Mouse (Mus musculus) liver, postnatal 0 days (tissue): ENCODE results near the gene Gpr108. TPM values are rescaled to one million over a fixed set of nuclear protein-coding genes. Genes with fewer than 3 reads are reported as not detected.

ENCODE experiments used
- ATAC-seq: fragments of 200-750 bp; cut with Nextera tagmentation; 2 replicates; pipeline ENCODE4 v1.8.0; 2017; ENCODE audit warnings: mild to moderate bottlenecking, moderate library complexity
- DNase-seq: peaks from one replicate; pipeline ENCODE4 v3.0.0-alpha.2; 2016
- H3K27ac ChIP-seq: fragments of 300-500 bp; sonication (generic); 2 replicates; pipeline ENCODE4 v1.5.1; 2014; ENCODE audit warnings: antibody characterized with exemption, moderate library complexity, mild to moderate bottlenecking, low read depth
- H3K27me3 ChIP-seq: fragments of 300-500 bp; sonication (generic); 2 replicates; pipeline ENCODE4 v1.6.1; 2014; ENCODE audit warnings: low read length, control low read depth, mixed read lengths; ENCODE audit not compliant: insufficient read depth
- H3K36me3 ChIP-seq: fragments of 300-500 bp; sonication (generic); replicated peaks from 2 replicates; pipeline ENCODE4 v1.6.1; 2014; ENCODE audit warnings: mild to moderate bottlenecking, control low read depth, low read length, moderate library complexity, mixed read lengths; ENCODE audit not compliant: insufficient read depth
- H3K4me1 ChIP-seq: fragments of 300-500 bp; sonication (generic); 2 replicates; pipeline ENCODE4 v1.6.1; 2014; ENCODE audit warnings: antibody characterized with exemption, mild to moderate bottlenecking, control low read depth; ENCODE audit not compliant: insufficient read depth
- H3K4me2 ChIP-seq: fragments of 300-500 bp; sonication (generic); 2 replicates; pipeline ENCODE4 v1.6.1; 2014; ENCODE audit warnings: low read depth, mild to moderate bottlenecking, low read length, moderate library complexity, mixed read lengths
- H3K4me3 ChIP-seq: fragments of 300-500 bp; sonication (generic); 2 replicates; pipeline ENCODE4 v1.5.1; 2014; ENCODE audit warnings: low read depth, low read length
- H3K9ac ChIP-seq: fragments of 300-500 bp; sonication (generic); replicated peaks from 2 replicates; pipeline ENCODE4 v1.6.1; 2014; ENCODE audit warnings: mild to moderate bottlenecking, moderate library complexity
- H3K9me3 ChIP-seq: fragments of 300-500 bp; sonication (generic); 2 replicates; pipeline ENCODE4 v1.6.1; 2016; ENCODE audit warnings: mild to moderate bottlenecking, control low read depth, low read length, mixed read lengths
- CTCF ChIP-seq: sonication (generic); IDR thresholded peaks from 2 replicates; pipeline ENCODE4 v1.5.1; 2016; ENCODE audit warnings: antibody characterized with exemption, low read depth
- EP300 ChIP-seq: IDR thresholded peaks from 2 replicates; pipeline ENCODE4 v1.6.1; 2016; ENCODE audit warnings: antibody characterized with exemption, low read depth, mild to moderate bottlenecking
- WGBS: fragments of 180-500 bp; shearing (Covaris S2); extraction: QIAGEN DNeasy Blood & Tissue Kit; methylation state at CpG from one replicate; pipeline ENCODE4 v1.1.7; 2014; ENCODE audit not compliant: insufficient replicate concordance; 5-methylcytosine and 5-hydroxymethylcytosine counted together
- polyA plus RNA-seq: library from polyadenylated mRNA; unstranded; fragments of >200 nt; fragmentation: Nextera tagmentation; extraction: Ambion mirVana; gene quantifications from 2 replicates; pipeline ENCODE4 v1.2.1, GENCODE M21; 2015

Gene Gpr108
- polyA plus RNA-seq, 1 experiment from 2014 or later: 9.2 TPM

DNA sequence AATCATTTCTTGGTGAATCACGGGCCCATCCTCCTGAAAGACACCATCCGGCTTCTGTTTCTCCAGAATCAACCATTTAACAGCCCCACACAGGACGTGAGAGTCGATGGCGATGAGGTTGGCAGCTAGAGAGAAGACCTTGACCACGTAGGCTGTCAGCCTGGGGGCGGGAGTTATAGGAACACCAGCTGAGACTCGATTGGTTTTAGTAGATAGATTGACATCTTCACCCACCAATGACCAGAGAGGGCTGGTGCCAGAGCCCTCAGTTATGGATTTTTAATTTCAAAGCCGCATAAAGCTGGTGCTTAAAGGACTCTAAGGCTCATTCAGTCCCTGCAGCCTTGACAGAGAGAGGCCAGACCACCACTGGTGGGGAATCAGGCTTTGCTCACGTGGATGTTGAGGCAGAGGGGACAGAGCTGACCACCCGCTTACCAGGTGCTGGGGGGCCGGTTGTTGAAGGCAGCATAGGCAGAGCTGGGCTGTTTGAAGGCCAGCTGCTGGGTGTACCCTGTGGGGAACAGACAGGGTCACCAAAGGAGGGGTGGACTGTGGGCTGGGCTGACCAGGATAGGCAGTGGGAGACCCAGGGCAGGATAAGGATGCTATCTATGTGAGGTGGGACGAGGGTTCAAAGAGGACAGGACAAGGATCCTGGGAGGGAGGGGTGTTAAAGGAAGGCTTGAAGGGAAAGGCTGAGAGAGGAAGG, 33.4 kb downstream of the Gpr108 start:
- TF ChIP-seq EP300 (no peak), CTCF (no peak)
- H3K36me3 ChIP-seq: peaks cover 78% of the 10 kb centered on the region
- no peaks in the 10 kb centered on the region for H3K27me3 ChIP-seq
- 39% methylated on average over 13 of the region's 13 CpGs for WGBS
- ATAC-seq (peak; percentile 30; the same call in 1 of the 2 replicates), DNase-seq (no peak)
- no peaks in the 10 kb centered on the region for H3K9me3 ChIP-seq
- H3K9ac ChIP-seq: no peak overlapping the region
- no peak overlapping the region for H3K4me2 ChIP-seq
- H3K4me3 ChIP-seq: no peak overlapping the region
- H3K4me1 ChIP-seq: peaks cover 5% of the 10 kb centered on the region; the same call in 1 of the 2 replicates
- H3K27ac ChIP-seq: peak overlapping the region; percentile 11; the same call in 1 of the 2 replicates

DNA sequence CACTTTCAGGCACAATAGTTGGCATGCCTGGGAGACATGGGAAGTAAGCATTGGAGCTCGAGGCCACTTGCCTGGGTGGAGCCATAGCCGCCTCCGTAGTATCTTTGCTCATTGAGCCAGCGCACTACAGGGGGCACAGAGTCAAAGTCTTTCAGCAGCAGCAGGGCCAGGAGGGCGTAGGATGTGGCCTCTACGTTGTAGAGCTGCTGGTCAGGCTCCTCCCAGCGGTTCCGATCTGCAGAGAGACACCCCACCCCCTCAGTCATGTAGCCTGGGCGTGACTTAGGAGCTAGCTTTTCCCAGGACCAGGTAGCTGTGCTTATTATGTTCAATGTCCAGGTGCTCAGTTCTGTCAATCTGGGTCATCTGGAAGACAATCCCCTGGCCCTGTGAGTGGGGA, 36.7 kb downstream of the Gpr108 start:
- Histone ChIP-seq H3K36me3 (peaks cover 72% of the 10 kb centered on the region), H3K4me3 (no peak overlapping the region), H3K27me3 (no peaks in the 10 kb centered on the region), H3K27ac (no peak overlapping the region), H3K4me1 (0 out of 2 replicates have a peak, but pooled peaks cover 2% of the 10 kb centered on the region), H3K4me2 (no peak overlapping the region), H3K9ac (no peak overlapping the region), H3K9me3 (no peaks in the 10 kb centered on the region)
- WGBS: 61% methylated on average over 9 of the region's 9 CpGs
- ATAC-seq (peak; percentile 33), DNase-seq (peak; percentile 17)
- no peak for TF ChIP-seq EP300
- no peak for TF ChIP-seq CTCF

DNA sequence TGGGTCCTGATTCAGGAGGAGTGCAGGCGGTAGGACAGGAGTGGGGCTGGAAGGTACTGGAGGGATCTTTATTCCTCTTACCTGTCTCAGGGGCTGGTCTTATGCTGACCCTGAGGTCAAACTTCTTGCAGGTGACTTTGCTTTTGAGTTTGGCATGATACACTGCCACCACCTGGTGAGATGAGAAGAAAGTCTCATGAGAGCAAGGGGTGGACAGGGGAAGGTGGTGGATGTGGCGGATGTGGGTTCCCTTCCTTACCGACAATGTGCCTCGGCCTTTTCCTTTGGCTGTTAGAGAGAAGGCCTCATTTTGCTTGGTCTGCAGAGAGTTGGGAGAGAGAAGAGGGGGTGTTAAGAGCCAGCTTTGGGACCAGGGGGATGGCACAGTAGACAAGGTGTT, 38.9 kb downstream of the Gpr108 start:
- Histone ChIP-seq H3K4me1 (peaks cover 6% of the 10 kb centered on the region; the same call in 1 of the 2 replicates), H3K4me3 (no peak overlapping the region), H3K36me3 (peaks cover 73% of the 10 kb centered on the region), H3K27me3 (no peaks in the 10 kb centered on the region), H3K27ac (no peak overlapping the region), H3K4me2 (no peak overlapping the region), H3K9me3 (no peaks in the 10 kb centered on the region), H3K9ac (no peak overlapping the region)
- DNase-seq: no peak
- TF ChIP-seq EP300 (no peak), CTCF (peak; percentile 43)
- WGBS: 34% methylated on average over 4 of the region's 4 CpGs
- no peak for ATAC-seq

- Histone ChIP-seq H3K4me1 (peaks cover 12% of the 10 kb centered on the region), H3K27ac (no peak overlapping the region), H3K4me2 (no peak overlapping the region), H3K4me3 (no peak overlapping the region), H3K9ac (no peak overlapping the region), H3K36me3 (peaks cover 64% of the 10 kb centered on the region), H3K9me3 (no peaks in the 10 kb centered on the region), H3K27me3 (no peaks in the 10 kb centered on the region)
- WGBS: 72% methylated on average over 3 of the region's 3 CpGs
- TF ChIP-seq EP300: no peak
- TF ChIP-seq CTCF: no peak
- ATAC-seq: no peak
- no peak for DNase-seq
These were observed 40.3 kb downstream of the Gpr108 start for GRCm38 (mm10) chr17:57207938-57208337.

DNA sequence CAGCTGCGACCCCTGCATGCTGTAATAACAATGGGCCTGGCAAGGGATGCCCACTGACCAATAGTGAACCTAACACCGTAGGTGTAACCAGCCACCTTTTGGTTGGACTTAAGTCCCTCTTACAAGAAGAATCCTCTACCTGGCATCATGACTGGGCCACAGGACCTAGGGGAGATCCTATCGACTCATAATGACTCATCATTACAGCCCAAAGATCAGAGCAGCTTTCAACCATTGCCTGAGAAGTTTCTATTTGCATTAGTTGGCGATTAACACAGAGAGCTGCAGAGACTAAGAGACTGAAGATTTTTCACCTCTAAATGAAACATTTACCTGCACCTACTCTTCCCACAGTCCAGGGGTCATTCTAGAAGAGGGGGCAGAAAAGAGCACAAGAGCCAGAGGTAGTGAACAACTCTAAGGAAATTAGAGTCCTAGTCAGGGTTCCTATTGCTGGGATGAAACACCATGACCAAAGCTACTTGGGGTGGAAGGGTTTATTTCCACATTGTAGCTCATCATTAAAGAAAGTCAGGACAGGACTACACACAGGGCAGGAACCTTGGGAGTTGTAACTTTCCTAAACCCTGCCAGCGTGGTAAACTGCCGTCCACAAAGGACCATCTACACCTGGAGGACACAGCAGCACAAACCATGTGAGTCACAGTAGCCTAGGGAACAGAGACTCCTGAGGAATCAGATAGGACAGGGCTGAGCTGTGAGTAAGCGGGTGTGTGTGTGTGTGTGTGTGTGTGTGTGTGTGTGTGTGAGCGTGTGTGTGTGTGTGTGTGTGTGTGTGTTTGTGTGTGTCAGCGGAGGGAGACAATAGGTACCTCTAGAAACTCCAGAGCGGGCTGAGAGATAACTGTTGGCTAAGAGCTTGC, 46.2 kb downstream of the Gpr108 start:
- Histone ChIP-seq H3K4me1 (peaks cover 17% of the 10 kb centered on the region), H3K4me2 (no peak overlapping the region), H3K27ac (peak overlapping the region; percentile 46), H3K9ac (no peak overlapping the region), H3K27me3 (no peaks in the 10 kb centered on the region), H3K9me3 (no peaks in the 10 kb centered on the region), H3K4me3 (no peak overlapping the region), H3K36me3 (peaks cover 26% of the 10 kb centered on the region)
- WGBS: 54% methylated on average over 10 of the region's 10 CpGs
- no peak for DNase-seq
- TF ChIP-seq EP300: peak; percentile 39; the same call in 1 of the 2 replicates
- no peak for TF ChIP-seq CTCF
- peak; percentile 75 for ATAC-seq

DNA sequence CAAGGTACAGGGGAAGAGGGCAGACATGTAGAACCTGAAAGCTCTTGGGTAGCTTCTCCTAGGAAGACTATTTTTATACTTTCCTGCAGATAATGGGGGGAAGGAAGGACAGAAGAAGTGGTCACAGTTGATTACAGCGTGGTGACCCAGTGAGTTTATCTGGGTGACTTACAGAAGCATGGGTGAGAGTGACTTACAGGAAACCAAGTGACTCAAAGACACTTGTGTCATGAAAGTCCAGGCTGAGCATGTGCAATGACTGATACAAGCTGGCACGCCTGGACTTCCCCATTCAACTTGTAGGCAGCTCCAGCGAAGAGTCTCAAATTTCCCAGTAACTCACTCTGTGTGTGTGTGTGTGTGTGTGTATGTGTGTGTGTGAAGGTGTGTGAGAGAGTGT, 50.0 kb downstream of the Gpr108 start:
- Histone ChIP-seq H3K9ac (no peak overlapping the region), H3K36me3 (no peaks in the 10 kb centered on the region), H3K27me3 (no peaks in the 10 kb centered on the region), H3K27ac (peak overlapping the region; percentile 36), H3K4me2 (no peak overlapping the region), H3K4me3 (no peak overlapping the region), H3K9me3 (no peaks in the 10 kb centered on the region), H3K4me1 (peaks cover 18% of the 10 kb centered on the region)
- no peak for TF ChIP-seq CTCF
- 49% methylated on average over 3 of the region's 3 CpGs for WGBS
- ATAC-seq: no peak
- DNase-seq: no peak
